Mouse (Mus musculus) lung, postnatal 36 days (tissue): ENCODE measurements around the gene Cacna1a.
"Not testable (repeated sequence)": the region's sequence is repeated elsewhere in the genome, so short reads cannot be mapped to it uniquely, and the experiment has no call there.

Experiments
- DNase-seq: peaks from one replicate; pipeline ENCODE4 v3.0.0; 2022; ENCODE audit warnings: mixed read lengths

Cacna1a gene

DNA sequence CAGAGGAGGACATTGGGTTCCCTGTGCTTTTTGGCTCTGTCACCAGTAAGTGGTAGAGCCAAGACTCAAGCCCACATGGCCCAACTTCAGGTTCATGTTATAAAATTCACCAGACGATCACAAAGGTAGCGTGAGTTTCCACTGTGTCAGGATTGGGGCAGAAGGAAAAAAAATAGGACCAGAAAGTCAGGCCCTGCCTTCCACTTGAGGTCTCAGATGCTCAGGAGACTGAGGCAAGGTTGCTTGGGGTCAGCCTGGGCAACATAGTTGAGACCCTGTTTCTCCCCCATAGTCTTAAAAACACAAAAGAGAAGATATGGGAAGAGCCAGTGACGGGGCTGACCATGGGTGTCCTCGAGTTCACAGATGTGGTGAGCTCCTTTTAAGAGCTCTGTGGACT lies 97.1 kb downstream of the Cacna1a start:
- DNase-seq, result no peak

- no peak for DNase-seq
Measured at GRCm38 (mm10) chr8:84485864-84486263, 97.6 kb downstream of the Cacna1a start.

- DNase-seq, result no peak
Measured at GRCm38 (mm10) chr8:84489223-84489622, 101.0 kb downstream of the Cacna1a start.

DNA sequence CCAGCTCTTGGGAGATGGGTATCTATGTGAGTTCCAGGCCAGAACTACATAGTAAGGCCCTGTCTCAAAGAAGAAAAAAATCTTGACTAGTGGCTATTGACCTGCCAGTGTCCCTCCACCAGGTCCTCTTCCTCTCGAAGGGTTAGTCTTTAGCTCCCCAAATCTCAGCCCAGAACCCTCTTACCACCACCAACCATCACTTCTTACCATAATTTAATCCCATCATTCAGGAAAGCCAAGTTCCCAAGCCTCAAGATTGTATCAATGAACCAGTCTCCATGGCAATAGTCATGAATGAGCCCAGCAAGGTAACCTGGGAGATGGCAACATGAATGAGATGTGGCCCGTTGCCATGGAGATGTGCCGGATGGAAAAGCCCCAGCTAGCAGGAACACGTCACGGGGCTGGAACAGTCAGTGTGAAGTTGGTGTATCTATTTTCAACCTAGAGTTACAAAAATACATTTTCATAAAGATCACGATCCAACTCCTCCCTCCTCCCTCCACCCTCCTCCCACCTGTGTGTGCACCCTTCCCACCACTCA lies 106.4 kb downstream of the Cacna1a start:
- DNase-seq, result no peak

DNA sequence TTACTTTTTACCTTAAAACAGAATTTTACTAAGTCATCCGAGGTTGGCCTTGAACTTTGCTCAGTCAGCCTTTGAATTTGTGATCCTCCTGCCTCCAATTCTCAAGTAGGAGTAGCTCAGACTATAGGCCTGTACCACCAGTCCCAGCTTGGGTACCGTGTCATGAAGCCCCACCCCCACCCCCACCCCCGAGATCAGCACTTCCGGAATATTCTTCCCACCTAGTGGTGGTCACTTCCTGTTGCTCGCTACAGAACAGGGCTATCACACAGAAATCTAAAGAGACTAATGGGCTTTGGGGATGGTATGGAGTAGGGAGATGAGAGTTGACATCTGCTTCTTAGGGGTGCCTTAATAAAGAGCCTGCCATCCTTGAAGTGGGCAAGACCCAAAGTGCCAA lies 112.9 kb downstream of the Cacna1a start:
- DNase-seq, result no peak

DNA sequence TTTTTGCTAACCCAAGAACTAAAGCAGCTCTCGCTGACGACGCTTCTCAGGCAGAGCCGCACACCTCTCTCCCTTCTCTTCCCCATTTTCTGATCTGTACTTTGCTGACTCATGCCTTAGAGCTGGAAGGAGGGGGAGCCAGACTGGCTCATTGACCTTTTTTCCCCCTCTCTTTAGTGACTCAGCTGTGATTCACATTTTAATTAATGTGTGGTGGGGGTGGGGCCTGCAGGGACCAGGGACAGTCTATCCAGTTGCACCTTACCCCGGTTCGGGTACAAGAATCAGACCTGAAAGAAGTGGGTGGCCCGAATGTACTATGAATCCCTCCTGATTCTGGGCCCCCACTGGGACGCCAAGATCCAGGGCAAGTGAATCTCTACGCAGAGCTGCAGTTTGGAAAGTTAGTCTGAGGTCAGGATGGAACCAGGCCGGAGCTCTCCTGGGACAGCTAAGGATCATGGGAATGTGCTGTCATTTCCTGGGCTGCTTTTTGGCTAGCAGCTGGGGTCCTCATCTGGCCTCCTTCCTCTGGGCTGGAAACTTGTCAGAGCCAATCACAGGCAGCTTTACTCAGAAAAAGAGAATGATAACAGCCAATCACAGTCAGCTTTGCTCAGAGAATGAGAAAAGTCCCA lies 113.5 kb downstream of the Cacna1a start:
- DNase-seq, result peak; percentile 7

DNA sequence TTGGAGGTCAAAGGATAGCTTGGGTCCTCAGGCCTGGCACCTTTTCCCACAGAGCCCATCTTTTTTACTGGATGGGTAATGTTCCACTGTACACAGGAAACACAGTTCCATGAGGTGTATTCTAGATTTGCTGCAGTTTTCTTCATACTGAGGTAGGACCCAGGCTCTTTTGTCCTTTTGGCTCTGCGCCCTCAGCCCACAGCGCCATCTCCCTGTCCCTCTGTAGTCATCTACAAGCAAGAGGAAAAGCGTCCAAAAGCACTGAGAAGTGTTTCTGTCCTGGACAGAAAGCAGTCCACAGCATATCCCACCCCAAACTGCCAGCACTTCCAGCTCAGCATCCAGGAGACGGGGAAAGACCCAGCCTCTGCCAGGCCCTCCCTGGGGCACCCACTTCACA lies 114.4 kb downstream of the Cacna1a start:
- DNase-seq, result no peak

- no peak for DNase-seq
Measured at GRCm38 (mm10) chr8:84507220-84507619, 119.0 kb downstream of the Cacna1a start.

DNA sequence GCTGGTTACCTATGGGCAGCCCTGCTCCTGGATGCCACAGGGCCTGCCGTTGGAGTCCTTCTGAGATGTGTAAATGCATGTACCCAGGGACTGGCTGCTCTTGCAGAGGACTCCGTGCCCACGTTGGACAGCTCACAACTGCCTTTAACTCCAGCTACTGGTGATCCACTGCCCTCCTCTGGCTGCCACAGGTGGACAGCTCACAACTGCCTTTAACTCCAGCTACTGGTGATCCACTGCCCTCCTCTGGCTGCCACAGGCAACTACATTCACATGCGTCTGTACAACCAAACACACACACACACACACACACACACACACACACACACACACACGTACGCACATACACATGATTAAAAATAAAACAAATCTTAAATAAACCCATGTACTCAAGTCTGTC lies 121.5 kb downstream of the Cacna1a start:
- DNase-seq, result not testable (repeated sequence)

DNA sequence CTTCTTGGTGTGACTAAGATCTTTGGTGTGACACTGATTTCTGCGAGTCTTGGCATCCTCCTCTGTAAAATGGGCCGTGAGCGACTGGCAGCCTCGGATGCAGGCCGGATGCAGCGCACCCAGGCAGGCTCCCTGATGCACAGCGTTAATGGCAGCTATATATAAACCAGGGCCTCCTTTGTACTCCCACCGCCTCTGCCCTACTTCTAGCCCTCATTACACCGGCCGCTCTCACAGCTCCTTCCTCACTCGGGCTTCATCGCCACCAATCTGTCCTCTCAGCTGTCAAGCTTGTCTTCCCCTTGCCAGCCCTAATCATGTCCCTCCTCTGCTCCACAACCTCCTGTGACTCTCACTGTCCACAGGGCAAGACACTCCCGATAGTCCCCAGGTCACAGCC lies 123.4 kb downstream of the Cacna1a start:
- DNase-seq, result no peak

- DNase-seq, result peak; percentile 28
Measured at GRCm38 (mm10) chr8:84513765-84514164, 125.5 kb downstream of the Cacna1a start.

DNA sequence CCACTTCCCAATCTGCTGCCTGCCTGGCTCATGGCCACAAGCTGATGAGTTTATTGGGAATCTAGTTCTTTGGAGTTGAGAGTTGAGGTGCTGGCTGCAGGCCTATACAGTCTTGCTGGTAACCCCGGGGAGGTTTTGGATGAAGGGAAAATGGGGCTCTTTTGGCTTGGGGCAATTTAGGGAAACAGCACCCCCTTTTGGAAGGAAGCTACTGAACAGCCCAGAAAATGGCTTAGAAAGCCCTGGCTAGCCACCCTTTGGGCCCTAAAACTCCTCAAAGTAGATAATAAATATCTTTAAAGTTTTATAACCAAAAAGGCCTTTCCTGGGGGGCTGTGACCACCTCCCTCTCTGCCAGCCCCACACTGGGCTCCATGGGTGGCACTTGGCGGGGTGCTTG lies 129.9 kb downstream of the Cacna1a start:
- no peak for DNase-seq

DNA sequence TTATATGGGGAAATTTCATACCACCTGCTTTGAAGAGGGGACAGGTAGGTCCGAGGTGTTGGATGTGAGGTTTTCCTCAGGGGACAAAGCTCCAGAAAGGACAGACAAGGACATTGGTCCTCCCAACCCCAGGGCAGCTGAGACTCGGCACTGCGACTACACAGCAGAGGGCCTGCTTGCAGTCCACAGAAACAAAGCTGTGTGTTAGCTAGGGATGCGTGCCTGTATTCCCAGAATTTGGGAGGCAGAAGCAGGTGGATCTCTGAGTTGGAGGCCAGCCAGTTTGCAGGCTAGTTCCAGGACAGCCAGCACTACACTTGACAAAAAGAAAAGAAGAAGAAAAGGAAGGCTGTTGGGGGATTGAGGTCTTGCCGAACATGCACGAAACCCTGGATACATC lies 130.5 kb downstream of the Cacna1a start:
- no peak for DNase-seq

GRCm38 (mm10) chr8:84519767-84520626 lies 131.8 kb downstream of the Cacna1a start:
- DNase-seq, result no peak

DNA sequence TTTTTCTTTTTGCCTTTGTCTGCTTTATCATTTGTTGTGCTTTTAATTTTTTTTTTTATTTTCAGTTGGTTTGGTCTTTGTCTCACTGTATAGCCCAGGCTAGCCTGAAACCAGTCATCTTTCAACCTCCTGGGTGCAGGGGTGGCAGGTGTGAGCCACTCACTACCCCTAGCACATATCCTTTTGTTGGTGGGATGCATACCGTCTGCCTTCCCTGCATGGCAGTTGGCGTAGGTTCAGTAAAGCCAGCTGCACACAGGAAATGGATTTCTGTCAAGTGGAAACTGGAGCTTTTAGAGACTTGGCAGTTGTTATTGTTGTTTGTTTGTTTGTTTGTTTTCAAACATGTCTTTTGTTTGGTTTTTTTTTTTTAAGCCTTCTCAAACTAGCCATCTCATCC lies 132.8 kb downstream of the Cacna1a start:
- no peak for DNase-seq

- no peak for DNase-seq
Measured at GRCm38 (mm10) chr8:84528036-84528435, 139.8 kb downstream of the Cacna1a start.

- DNase-seq, result no peak
Measured at GRCm38 (mm10) chr8:84529548-84529947, 141.3 kb downstream of the Cacna1a start.

GRCm38 (mm10) chr8:84532725-84533124 lies 144.5 kb downstream of the Cacna1a start:
- no peak for DNase-seq

DNA sequence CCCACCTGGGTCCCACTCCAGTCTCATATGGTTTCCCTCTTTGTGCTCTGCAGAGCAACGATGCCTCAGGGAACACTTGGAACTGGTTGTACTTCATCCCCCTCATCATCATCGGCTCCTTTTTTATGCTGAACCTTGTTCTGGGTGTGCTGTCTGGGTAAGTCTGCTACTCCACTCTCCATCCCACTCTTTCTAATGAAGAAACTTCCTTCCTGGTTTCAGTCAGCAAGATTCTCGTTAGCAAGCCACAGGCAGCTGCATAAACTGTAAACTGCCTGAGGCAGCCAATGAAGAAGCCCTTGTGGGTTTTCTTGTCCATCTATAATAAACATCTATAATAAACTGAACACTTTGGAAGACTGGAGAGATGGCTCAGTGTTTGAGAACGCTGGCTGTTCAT lies 145.1 kb downstream of the Cacna1a start:
- DNase-seq, result no peak

DNA sequence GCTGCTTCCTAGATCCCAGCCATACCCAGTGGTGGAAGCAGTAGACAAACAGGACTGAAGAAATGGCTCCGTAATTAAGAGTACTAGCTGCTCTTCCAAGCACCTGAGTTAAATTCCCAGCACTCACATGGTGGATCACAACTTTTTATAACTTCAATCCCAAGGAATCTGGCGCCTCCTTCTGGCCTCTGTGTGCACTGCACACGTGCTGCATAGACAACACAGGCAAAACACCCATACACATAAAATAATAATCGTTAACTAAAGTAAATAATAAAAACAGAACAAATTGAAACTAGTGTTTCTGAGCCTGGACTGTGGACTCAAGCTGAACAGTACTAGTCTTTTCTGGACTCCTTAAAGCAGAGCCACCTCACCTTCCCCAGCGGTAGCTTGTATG lies 148.7 kb downstream of the Cacna1a start:
- no peak for DNase-seq

- DNase-seq, result peak; percentile 3
Measured at GRCm38 (mm10) chr8:84539376-84539775, 151.1 kb downstream of the Cacna1a start.

- DNase-seq, result no peak
Measured at GRCm38 (mm10) chr8:84542481-84542880, 154.2 kb downstream of the Cacna1a start.

GRCm38 (mm10) chr8:84545522-84545921 lies 157.3 kb downstream of the Cacna1a start:
- DNase-seq, result no peak

GRCm38 (mm10) chr8:84552457-84552856 lies 164.2 kb downstream of the Cacna1a start:
- no peak for DNase-seq
